Mouse (Mus musculus): ENCODE results near the gene Bcas3. TPM values are rescaled to one million over a fixed set of nuclear protein-coding genes. Genes with fewer than 3 reads are reported as not detected.

Bcas3 gene
- total and polyA plus RNA-seq, 3 experiments = 20.1 to 61.0 (median 41.3) TPM

DNA sequence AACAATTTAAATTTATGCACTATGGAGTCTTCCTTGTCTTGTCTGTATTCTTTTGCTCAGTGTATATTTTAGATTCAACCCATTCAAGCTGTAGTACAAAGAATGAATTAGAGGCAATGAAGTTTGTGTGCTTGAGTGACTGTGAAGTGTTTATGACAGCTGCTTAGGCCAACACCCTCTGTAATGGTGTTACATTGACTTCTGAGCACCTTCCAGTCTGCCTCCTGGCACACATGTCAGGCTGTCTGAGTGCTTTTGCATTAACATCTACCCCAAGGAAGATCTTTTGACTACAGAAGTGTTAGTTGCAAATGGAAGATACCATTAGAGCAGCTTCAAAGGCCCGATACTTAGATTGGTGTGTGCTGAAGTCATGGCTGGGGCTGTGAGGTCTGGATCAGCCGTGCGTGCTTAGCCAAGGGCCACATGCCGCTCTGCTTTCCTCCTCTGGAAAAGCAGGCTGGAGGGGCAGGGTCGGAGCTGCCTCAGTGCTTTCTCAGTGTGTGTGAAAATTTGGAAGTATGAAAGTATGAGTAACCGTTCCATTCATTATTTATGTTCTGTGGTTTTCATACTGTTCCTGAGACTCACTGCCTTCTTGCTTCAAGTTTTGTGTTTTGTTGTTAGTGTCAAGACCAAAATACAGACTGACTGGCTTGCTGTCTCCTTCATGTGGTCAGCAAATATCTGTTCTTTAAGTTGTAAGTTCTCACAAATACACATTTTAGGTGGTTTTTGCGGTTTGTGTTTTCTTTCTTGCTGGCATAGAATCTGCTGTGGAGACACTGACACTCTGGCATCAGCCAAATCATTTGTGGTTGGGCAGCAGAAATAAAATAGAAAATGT is 31.2 kb downstream of the Bcas3 start:
- no peak for ATAC-seq (ENCODE audit: extremely low read depth, insufficient number of reproducible peaks, low FRiP score, poor library complexity, severe bottlenecking)
- no peak for TF ChIP-seq GATA2 (IDR thresholded peaks at IDR 0.05; ENCODE audit: borderline replicate concordance, low read depth, low read length)
- TF ChIP-seq TAL1 (conservative IDR thresholded peaks at IDR 0.05; ENCODE audit: low read depth, low read length) = no peak
- TF ChIP-seq GATA1 (IDR thresholded peaks at IDR 0.05; ENCODE audit: borderline replicate concordance, low read length) = no peak
- no peak for TF ChIP-seq POLR2AphosphoS5 (IDR thresholded peaks at IDR 0.05; ENCODE audit: insufficient replicate concordance, low read depth, low read length)
- TF ChIP-seq CTCF (IDR thresholded peaks at IDR 0.05; ENCODE audit: low read depth, low read length) = no peak
- no peaks in the 10 kb centered on the region for H3K4me1 ChIP-seq (ENCODE audit: insufficient read depth, low read depth, low read length)
- H3K9me3 ChIP-seq (replicated peaks) = no peaks in the 10 kb centered on the region
- no peaks in the 10 kb centered on the region for H3K27me3 ChIP-seq (ENCODE audit: insufficient read depth, low read length)
- DNase-seq (ENCODE audit: low spot score) = no peak
- H3K36me3 ChIP-seq (replicated peaks) = peaks cover 3% of the 10 kb centered on the region
- no peak overlapping the region for H3K4me3 ChIP-seq (ENCODE audit: low read depth, low read length)

- no peaks in the 10 kb centered on the region for H3K9me3 ChIP-seq (replicated peaks)
- no peak for ATAC-seq (ENCODE audit: extremely low read depth, insufficient number of reproducible peaks, low FRiP score, poor library complexity, severe bottlenecking)
Measured at GRCm38 (mm10) chr11:85392179-85392863, 39.4 kb downstream of the Bcas3 start.

DNA sequence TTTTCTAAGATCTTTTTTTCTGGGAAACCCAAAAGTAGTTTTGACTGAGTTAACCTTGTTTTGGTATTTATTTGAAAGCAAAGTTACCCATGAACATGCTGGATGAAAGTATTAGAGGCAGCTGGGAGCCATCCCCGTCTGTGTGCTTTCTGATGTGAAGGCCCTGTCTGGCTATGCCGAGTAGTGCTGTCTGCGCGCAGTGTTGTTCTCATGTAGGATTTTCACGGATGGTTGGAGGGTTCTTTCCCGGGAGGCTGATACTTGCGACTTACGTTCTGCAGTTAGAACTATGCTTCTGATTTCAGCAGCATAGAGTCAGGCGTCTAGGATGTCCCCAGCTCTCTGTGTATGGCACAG is 39.9 kb downstream of the Bcas3 start:
- H3K4me1 ChIP-seq (ENCODE audit: insufficient read depth, low read depth, low read length) = no peaks in the 10 kb centered on the region
- no peak for DNase-seq (ENCODE audit: low spot score)
- H3K27me3 ChIP-seq (ENCODE audit: insufficient read depth, low read length) = no peaks in the 10 kb centered on the region
- no peaks in the 10 kb centered on the region for H3K9me3 ChIP-seq (replicated peaks)
- peaks cover 3% of the 10 kb centered on the region for H3K36me3 ChIP-seq (replicated peaks)
- no peak overlapping the region for H3K4me3 ChIP-seq (ENCODE audit: low read depth, low read length)
- TF ChIP-seq TAL1 (conservative IDR thresholded peaks at IDR 0.05; ENCODE audit: low read depth, low read length) (no peak), GATA1 (IDR thresholded peaks at IDR 0.05; ENCODE audit: borderline replicate concordance, low read length) (no peak), CTCF (IDR thresholded peaks at IDR 0.05; ENCODE audit: low read depth, low read length) (no peak), GATA2 (IDR thresholded peaks at IDR 0.05; ENCODE audit: borderline replicate concordance, low read depth, low read length) (no peak), POLR2AphosphoS5 (IDR thresholded peaks at IDR 0.05; ENCODE audit: insufficient replicate concordance, low read depth, low read length) (no peak)
- no peak for ATAC-seq (ENCODE audit: extremely low read depth, insufficient number of reproducible peaks, low FRiP score, poor library complexity, severe bottlenecking)

More at GRCm38 (mm10) chr11:85392179-85392863, 39.4 kb downstream of the Bcas3 start:
- no peaks in the 10 kb centered on the region for H3K27me3 ChIP-seq (ENCODE audit: insufficient read depth, low read length)
- DNase-seq (ENCODE audit: low spot score) = no peak
- TF ChIP-seq GATA2 (IDR thresholded peaks at IDR 0.05; ENCODE audit: borderline replicate concordance, low read depth, low read length) = no peak
- TF ChIP-seq TAL1 (conservative IDR thresholded peaks at IDR 0.05; ENCODE audit: low read depth, low read length) = no peak
- no peak for TF ChIP-seq CTCF (IDR thresholded peaks at IDR 0.05; ENCODE audit: low read depth, low read length)
- no peak for TF ChIP-seq GATA1 (IDR thresholded peaks at IDR 0.05; ENCODE audit: borderline replicate concordance, low read length)
- TF ChIP-seq POLR2AphosphoS5 (IDR thresholded peaks at IDR 0.05; ENCODE audit: insufficient replicate concordance, low read depth, low read length) = no peak
- H3K4me3 ChIP-seq (ENCODE audit: low read depth, low read length) = no peak overlapping the region
- peaks cover 3% of the 10 kb centered on the region for H3K36me3 ChIP-seq (replicated peaks)
- H3K4me1 ChIP-seq (ENCODE audit: insufficient read depth, low read depth, low read length) = no peaks in the 10 kb centered on the region

DNA sequence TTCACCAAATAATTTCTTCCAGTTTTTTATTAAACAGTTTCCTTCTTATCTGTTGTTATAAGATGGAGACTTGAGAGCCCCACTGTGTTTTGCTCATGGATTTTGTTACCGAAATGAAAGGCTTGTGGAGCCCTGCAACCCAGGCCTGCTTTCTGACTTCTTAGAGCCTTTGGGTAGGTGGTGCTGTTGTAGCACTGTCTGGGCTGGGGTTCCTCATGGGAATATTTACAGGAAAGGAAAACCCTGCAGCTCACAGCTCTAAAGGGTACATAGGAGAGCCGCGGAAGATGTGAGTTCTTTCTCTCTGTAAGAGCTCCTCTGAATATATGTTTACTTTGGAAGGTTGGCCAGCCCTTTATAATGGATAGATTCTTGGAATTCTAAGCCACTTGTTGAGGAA is 41.0 kb downstream of the Bcas3 start:
- no peak for ATAC-seq (ENCODE audit: extremely low read depth, insufficient number of reproducible peaks, low FRiP score, poor library complexity, severe bottlenecking)
- H3K9me3 ChIP-seq (replicated peaks) = no peaks in the 10 kb centered on the region
- DNase-seq (ENCODE audit: low spot score) = no peak
- H3K4me1 ChIP-seq (ENCODE audit: insufficient read depth, low read depth, low read length) = no peaks in the 10 kb centered on the region
- H3K27me3 ChIP-seq (ENCODE audit: insufficient read depth, low read length) = no peaks in the 10 kb centered on the region
- no peak overlapping the region for H3K4me3 ChIP-seq (ENCODE audit: low read depth, low read length)
- TF ChIP-seq CTCF (IDR thresholded peaks at IDR 0.05; ENCODE audit: low read depth, low read length) = no peak
- no peak for TF ChIP-seq GATA1 (IDR thresholded peaks at IDR 0.05; ENCODE audit: borderline replicate concordance, low read length)
- no peak for TF ChIP-seq POLR2AphosphoS5 (IDR thresholded peaks at IDR 0.05; ENCODE audit: insufficient replicate concordance, low read depth, low read length)
- no peak for TF ChIP-seq TAL1 (conservative IDR thresholded peaks at IDR 0.05; ENCODE audit: low read depth, low read length)
- no peak for TF ChIP-seq GATA2 (IDR thresholded peaks at IDR 0.05; ENCODE audit: borderline replicate concordance, low read depth, low read length)
- H3K36me3 ChIP-seq (replicated peaks) = peaks cover 5% of the 10 kb centered on the region

DNA sequence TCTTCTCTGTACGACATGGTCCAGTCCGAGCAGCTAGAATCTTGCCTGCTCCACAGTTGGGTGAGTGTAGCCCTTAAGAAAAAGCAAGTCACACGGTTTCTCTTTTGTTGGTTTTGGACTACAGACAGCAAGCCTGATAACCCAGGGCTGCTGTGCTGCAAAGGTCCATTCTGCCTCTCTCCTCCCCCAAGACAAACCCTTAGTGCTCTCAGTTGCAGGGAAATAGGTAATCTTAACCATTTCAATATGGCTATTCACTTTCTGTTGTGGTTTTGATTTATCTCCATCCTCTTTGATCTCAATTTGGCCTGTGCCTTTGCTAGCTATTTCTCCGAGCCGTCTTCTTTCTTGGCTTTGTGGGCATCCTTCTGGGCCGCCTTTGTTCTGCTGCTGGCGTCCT is 42.4 kb downstream of the Bcas3 start:
- TF ChIP-seq GATA2 (IDR thresholded peaks at IDR 0.05; ENCODE audit: borderline replicate concordance, low read depth, low read length) = no peak
- no peak for TF ChIP-seq GATA1 (IDR thresholded peaks at IDR 0.05; ENCODE audit: borderline replicate concordance, low read length)
- TF ChIP-seq POLR2AphosphoS5 (IDR thresholded peaks at IDR 0.05; ENCODE audit: insufficient replicate concordance, low read depth, low read length) = no peak
- no peak for TF ChIP-seq CTCF (IDR thresholded peaks at IDR 0.05; ENCODE audit: low read depth, low read length)
- no peak for TF ChIP-seq TAL1 (conservative IDR thresholded peaks at IDR 0.05; ENCODE audit: low read depth, low read length)
- Histone ChIP-seq H3K27me3 (ENCODE audit: insufficient read depth, low read length) (no peaks in the 10 kb centered on the region), H3K4me3 (ENCODE audit: low read depth, low read length) (no peak overlapping the region), H3K36me3 (replicated peaks) (peaks cover 5% of the 10 kb centered on the region), H3K9me3 (replicated peaks) (no peaks in the 10 kb centered on the region), H3K4me1 (ENCODE audit: insufficient read depth, low read depth, low read length) (no peaks in the 10 kb centered on the region)
- DNase-seq (ENCODE audit: low spot score) (no peak), ATAC-seq (ENCODE audit: extremely low read depth, insufficient number of reproducible peaks, low FRiP score, poor library complexity, severe bottlenecking) (no peak)

GRCm38 (mm10) chr11:85406531-85406930 is 53.6 kb downstream of the Bcas3 start:
- H3K9me3 ChIP-seq (replicated peaks) = no peaks in the 10 kb centered on the region
- ATAC-seq (ENCODE audit: extremely low read depth, insufficient number of reproducible peaks, low FRiP score, poor library complexity, severe bottlenecking) = no peak
- TF ChIP-seq POLR2AphosphoS5 (IDR thresholded peaks at IDR 0.05; ENCODE audit: insufficient replicate concordance, low read depth, low read length) (no peak), TAL1 (conservative IDR thresholded peaks at IDR 0.05; ENCODE audit: low read depth, low read length) (no peak), GATA2 (IDR thresholded peaks at IDR 0.05; ENCODE audit: borderline replicate concordance, low read depth, low read length) (no peak), CTCF (IDR thresholded peaks at IDR 0.05; ENCODE audit: low read depth, low read length) (no peak), GATA1 (IDR thresholded peaks at IDR 0.05; ENCODE audit: borderline replicate concordance, low read length) (no peak)
- H3K27me3 ChIP-seq (ENCODE audit: insufficient read depth, low read length) = no peaks in the 10 kb centered on the region
- H3K4me1 ChIP-seq (ENCODE audit: insufficient read depth, low read depth, low read length) = no peaks in the 10 kb centered on the region
- DNase-seq (ENCODE audit: low spot score) = no peak
- H3K36me3 ChIP-seq (replicated peaks) = no peaks in the 10 kb centered on the region
- no peak overlapping the region for H3K4me3 ChIP-seq (ENCODE audit: low read depth, low read length)

Measured in G1E (cell line).